Mouse (Mus musculus) liver, postnatal 0 days (tissue): ENCODE measurements around the gene Mfng.

Source experiments
- CTCF ChIP-seq: sonication (generic); IDR thresholded peaks from 2 replicates; pipeline ENCODE4 v1.5.1; 2016; ENCODE audit warnings: antibody characterized with exemption, low read depth
- EP300 ChIP-seq: IDR thresholded peaks from 2 replicates; pipeline ENCODE4 v1.6.1; 2016; ENCODE audit warnings: antibody characterized with exemption, low read depth, mild to moderate bottlenecking

- TF ChIP-seq CTCF (no peak), EP300 (no peak)
Measured at GRCm38 (mm10) chr15:78736681-78737100, 36.6 kb downstream of the Mfng start.
